Mouse (Mus musculus): ENCODE measurements at regions not wholly inside any gene's neighbourhood (a gene's known extent, or its start where the extent isn't known, plus 50 kb on each side); places are given as distances from the start of the nearest gene placed in this dataset.
A peak's percentile ranks its signal among the peaks of the same experiment; 100 is the strongest.

GRCm38 (mm10) chr5:132760396-132760795 is 217.3 kb upstream of the Auts2 start:
- Histone ChIP-seq H3K4me3 (no peak overlapping the region), H3K9me3 (no peaks in the 10 kb centered on the region), H3K27me3 (ENCODE audit: insufficient read depth, poor library complexity, severe bottlenecking) (no peaks in the 10 kb centered on the region), H3K36me3 (no peaks in the 10 kb centered on the region), H3K4me1 (replicated peaks) (no peaks in the 10 kb centered on the region), H3K27ac (no peak overlapping the region)
- no peak for DNase-seq (ENCODE audit: low spot score)
- WGBS, result 82% methylated on average over 4 of the region's 4 CpGs

GRCm38 (mm10) chr5:132759751-132760150 is 216.6 kb upstream of the Auts2 start:
- H3K27me3 ChIP-seq (ENCODE audit: insufficient read depth, poor library complexity, severe bottlenecking), result no peaks in the 10 kb centered on the region
- H3K4me1 ChIP-seq (replicated peaks), result peaks cover 2% of the 10 kb centered on the region; the same call in 1 of the 2 replicates
- no peaks in the 10 kb centered on the region for H3K36me3 ChIP-seq
- DNase-seq (ENCODE audit: low spot score), result no peak
- no peak overlapping the region for H3K27ac ChIP-seq
- H3K9me3 ChIP-seq, result no peaks in the 10 kb centered on the region
- WGBS, result 87% methylated on average over 6 of the region's 6 CpGs
- no peak overlapping the region for H3K4me3 ChIP-seq

- H3K4me1 ChIP-seq (replicated peaks), result peaks cover 4% of the 10 kb centered on the region; the same call in 1 of the 2 replicates
- no peak for DNase-seq (ENCODE audit: low spot score)
- WGBS, result 90% methylated on average over 10 of the region's 10 CpGs
- H3K27me3 ChIP-seq (ENCODE audit: insufficient read depth, poor library complexity, severe bottlenecking), result no peaks in the 10 kb centered on the region
- H3K27ac ChIP-seq, result no peak overlapping the region
- H3K9me3 ChIP-seq, result no peaks in the 10 kb centered on the region
- H3K36me3 ChIP-seq, result no peaks in the 10 kb centered on the region
- no peak overlapping the region for H3K4me3 ChIP-seq
Measured at GRCm38 (mm10) chr5:132758941-132759340, 215.8 kb upstream of the Auts2 start.

DNA sequence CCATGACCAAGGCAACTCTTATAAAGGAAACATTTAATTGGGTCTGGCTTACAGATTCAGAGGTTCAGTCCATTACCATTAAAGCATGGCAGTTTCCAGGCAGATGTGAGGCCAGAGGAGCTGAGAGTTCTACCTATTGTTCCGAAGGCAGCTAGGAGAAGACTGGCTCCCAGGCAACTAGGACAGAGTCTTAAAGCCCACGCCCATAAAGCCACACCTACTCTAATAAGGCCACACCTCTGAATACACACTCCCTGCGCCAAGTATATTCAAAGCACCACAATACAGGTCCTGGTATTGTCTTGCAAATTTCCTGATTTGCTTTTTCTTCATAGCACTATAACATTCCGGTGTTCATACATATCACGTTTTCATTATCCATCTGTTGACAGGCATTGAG is 194.8 kb upstream of the Auts2 start:
- no peaks in the 10 kb centered on the region for H3K4me1 ChIP-seq (replicated peaks)
- H3K4me3 ChIP-seq, result no peak overlapping the region
- H3K36me3 ChIP-seq, result no peaks in the 10 kb centered on the region
- DNase-seq (ENCODE audit: low spot score), result no peak
- H3K9me3 ChIP-seq, result no peaks in the 10 kb centered on the region
- 83% methylated on average over 5 of the region's 5 CpGs for WGBS
- no peaks in the 10 kb centered on the region for H3K27me3 ChIP-seq (ENCODE audit: insufficient read depth, poor library complexity, severe bottlenecking)
- H3K27ac ChIP-seq, result no peak overlapping the region

GRCm38 (mm10) chr5:132728689-132729189 is 185.6 kb upstream of the Auts2 start:
- no peak for DNase-seq (ENCODE audit: low spot score)
- H3K9me3 ChIP-seq, result no peaks in the 10 kb centered on the region
- H3K27ac ChIP-seq, result peak overlapping the region; percentile 50; the same call in 1 of the 2 replicates
- no peaks in the 10 kb centered on the region for H3K36me3 ChIP-seq
- H3K27me3 ChIP-seq (ENCODE audit: insufficient read depth, poor library complexity, severe bottlenecking), result 0 out of 2 replicates have a peak, but pooled peaks cover 4% of the 10 kb centered on the region
- peaks cover 14% of the 10 kb centered on the region for H3K4me1 ChIP-seq (replicated peaks)
- H3K4me3 ChIP-seq, result no peak overlapping the region
- WGBS, result 27% methylated on average over 10 of the region's 10 CpGs

- WGBS, result 89% methylated on average over 2 of the region's 2 CpGs
- no peaks in the 10 kb centered on the region for H3K9me3 ChIP-seq
Measured at GRCm38 (mm10) chr5:132724467-132724866, 181.3 kb upstream of the Auts2 start.

GRCm38 (mm10) chr5:132710301-132710700 is 167.2 kb upstream of the Auts2 start:
- Histone ChIP-seq H3K27ac (no peak overlapping the region), H3K27me3 (ENCODE audit: insufficient read depth, poor library complexity, severe bottlenecking) (no peaks in the 10 kb centered on the region), H3K4me1 (replicated peaks) (no peaks in the 10 kb centered on the region), H3K4me3 (no peak overlapping the region), H3K9me3 (no peaks in the 10 kb centered on the region), H3K36me3 (no peaks in the 10 kb centered on the region)
- WGBS, result 72% methylated on average over 4 of the region's 4 CpGs
- DNase-seq (ENCODE audit: low spot score), result no peak

More at GRCm38 (mm10) chr5:132724467-132724866, 181.3 kb upstream of the Auts2 start:
- DNase-seq (ENCODE audit: low spot score), result no peak
- 0 out of 2 replicates have a peak, but pooled peaks cover 4% of the 10 kb centered on the region for H3K27me3 ChIP-seq (ENCODE audit: insufficient read depth, poor library complexity, severe bottlenecking)
- no peak overlapping the region for H3K4me3 ChIP-seq
- no peak overlapping the region for H3K27ac ChIP-seq
- no peaks in the 10 kb centered on the region for H3K36me3 ChIP-seq
- H3K4me1 ChIP-seq (replicated peaks), result peaks cover 14% of the 10 kb centered on the region

GRCm38 (mm10) chr5:132707531-132707930 is 164.4 kb upstream of the Auts2 start:
- Histone ChIP-seq H3K27me3 (ENCODE audit: insufficient read depth, poor library complexity, severe bottlenecking) (no peaks in the 10 kb centered on the region), H3K27ac (no peak overlapping the region), H3K4me3 (no peak overlapping the region), H3K36me3 (no peaks in the 10 kb centered on the region), H3K9me3 (no peaks in the 10 kb centered on the region), H3K4me1 (replicated peaks) (no peaks in the 10 kb centered on the region)
- no peak for DNase-seq (ENCODE audit: low spot score)
- 72% methylated on average over 4 of the region's 4 CpGs for WGBS

- H3K9me3 ChIP-seq, result no peaks in the 10 kb centered on the region
- 89% methylated on average over 10 of the region's 10 CpGs for WGBS
- no peaks in the 10 kb centered on the region for H3K4me1 ChIP-seq (replicated peaks)
- H3K36me3 ChIP-seq, result no peaks in the 10 kb centered on the region
- H3K27me3 ChIP-seq (ENCODE audit: insufficient read depth, poor library complexity, severe bottlenecking), result no peaks in the 10 kb centered on the region
- H3K27ac ChIP-seq, result no peak overlapping the region
- no peak for DNase-seq (ENCODE audit: low spot score)
- no peak overlapping the region for H3K4me3 ChIP-seq
Measured at GRCm38 (mm10) chr5:132703455-132704100, 160.4 kb upstream of the Auts2 start.

DNA sequence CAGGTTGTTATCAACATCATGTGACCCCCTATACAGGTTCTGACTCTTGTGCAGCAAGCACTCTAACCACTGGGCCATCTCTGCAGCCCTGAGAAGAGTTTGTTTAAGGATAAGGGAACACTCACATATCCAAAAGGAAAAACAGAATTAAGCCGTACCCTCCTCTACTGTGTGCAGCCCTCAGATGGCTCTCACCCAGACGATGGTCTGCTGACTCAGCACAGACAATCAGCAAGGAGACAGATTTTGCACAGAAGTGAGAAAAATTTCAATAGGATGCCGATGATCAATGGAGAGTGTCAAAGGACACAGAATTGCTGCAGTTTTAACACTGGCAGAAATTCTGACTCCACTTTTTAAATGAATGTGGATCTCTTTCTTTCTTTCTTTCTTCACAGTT is 159.4 kb upstream of the Auts2 start:
- H3K27me3 ChIP-seq (ENCODE audit: insufficient read depth, poor library complexity, severe bottlenecking), result no peaks in the 10 kb centered on the region
- DNase-seq (ENCODE audit: low spot score), result no peak
- 76% methylated on average over 3 of the region's 3 CpGs for WGBS
- no peaks in the 10 kb centered on the region for H3K36me3 ChIP-seq
- no peaks in the 10 kb centered on the region for H3K9me3 ChIP-seq
- no peak overlapping the region for H3K27ac ChIP-seq
- H3K4me3 ChIP-seq, result no peak overlapping the region
- H3K4me1 ChIP-seq (replicated peaks), result no peaks in the 10 kb centered on the region

GRCm38 (mm10) chr5:132690784-132691183 is 147.6 kb upstream of the Auts2 start:
- Histone ChIP-seq H3K27me3 (ENCODE audit: insufficient read depth, poor library complexity, severe bottlenecking) (no peaks in the 10 kb centered on the region), H3K4me3 (no peak overlapping the region), H3K4me1 (replicated peaks) (no peaks in the 10 kb centered on the region), H3K36me3 (no peaks in the 10 kb centered on the region), H3K9me3 (peaks cover 7% of the 10 kb centered on the region), H3K27ac (no peak overlapping the region)
- 93% methylated on average over 10 of the region's 10 CpGs for WGBS
- DNase-seq (ENCODE audit: low spot score), result no peak

DNA sequence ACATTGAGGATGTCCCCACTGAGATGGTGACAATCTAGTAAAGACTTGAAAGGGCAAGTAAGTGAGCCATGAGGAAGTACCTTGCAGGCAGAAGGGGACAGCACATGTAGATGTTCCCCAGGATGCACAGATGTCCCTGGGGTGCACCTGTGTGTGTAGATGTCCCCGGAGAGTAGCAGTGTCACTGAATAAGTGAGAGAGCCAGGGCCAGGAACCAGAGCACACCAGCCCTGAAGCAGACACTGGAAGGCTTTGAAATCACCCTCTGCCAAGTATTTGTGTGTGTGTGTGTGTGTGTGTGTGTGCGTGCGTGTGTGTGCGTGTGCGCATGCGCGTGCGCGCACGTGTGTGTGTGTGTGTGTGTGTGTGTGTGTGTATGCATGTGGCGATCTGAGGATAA is 132.1 kb upstream of the Auts2 start:
- H3K4me3 ChIP-seq, result no peak overlapping the region
- DNase-seq (ENCODE audit: low spot score), result no peak
- H3K9me3 ChIP-seq, result no peaks in the 10 kb centered on the region
- no peak overlapping the region for H3K27ac ChIP-seq
- no peaks in the 10 kb centered on the region for H3K36me3 ChIP-seq
- H3K4me1 ChIP-seq (replicated peaks), result peaks cover 12% of the 10 kb centered on the region
- H3K27me3 ChIP-seq (ENCODE audit: insufficient read depth, poor library complexity, severe bottlenecking), result peaks cover 7% of the 10 kb centered on the region; the same call in 1 of the 2 replicates
- 95% methylated on average over 11 of the region's 11 CpGs for WGBS

DNA sequence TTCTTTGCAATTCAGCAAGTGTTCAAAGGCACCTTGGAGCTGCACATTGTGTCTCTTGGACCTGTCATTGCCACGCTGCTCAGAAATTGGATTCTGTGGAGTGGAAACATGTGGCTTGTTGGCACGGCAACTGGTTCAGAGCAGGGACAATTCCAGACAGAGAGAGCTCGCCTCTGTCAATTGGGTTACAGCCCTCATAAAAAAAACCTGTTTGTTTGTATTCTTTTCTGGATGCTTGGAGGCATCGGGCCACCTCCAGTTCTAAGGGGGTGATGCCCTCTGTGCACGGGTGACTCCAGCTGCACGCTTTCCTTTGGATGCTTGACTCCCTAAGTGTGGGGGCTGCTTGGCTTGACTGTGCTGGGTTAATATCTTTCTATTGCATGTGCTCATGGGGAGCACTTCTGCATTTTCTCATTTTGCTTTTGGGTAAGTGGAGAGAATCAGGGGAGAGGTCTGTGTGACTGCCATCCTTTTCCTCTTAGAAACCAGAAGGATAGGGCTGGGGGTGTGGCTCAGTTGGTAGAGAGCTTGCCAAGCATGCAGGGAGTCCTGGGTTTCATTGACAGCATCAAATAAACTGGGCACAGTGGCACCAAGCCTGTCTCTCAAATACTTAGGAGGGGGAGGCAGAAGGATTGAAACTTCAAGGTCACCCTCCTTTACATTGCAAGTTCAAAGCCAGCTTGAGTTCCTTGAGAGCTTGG is 130.6 kb upstream of the Auts2 start:
- Histone ChIP-seq H3K9me3 (no peaks in the 10 kb centered on the region), H3K27me3 (ENCODE audit: insufficient read depth, poor library complexity, severe bottlenecking) (peaks cover 7% of the 10 kb centered on the region; the same call in 1 of the 2 replicates), H3K36me3 (no peaks in the 10 kb centered on the region), H3K4me1 (replicated peaks) (peaks cover 12% of the 10 kb centered on the region), H3K27ac (no peak overlapping the region), H3K4me3 (no peak overlapping the region)
- whole genome bisulfite sequencing, result 27% methylated on average over 6 of the region's 6 CpGs
- no peak for DNase-seq (ENCODE audit: low spot score)

Measured in hindbrain, embryonic 10.5 days (tissue).